Mouse (Mus musculus): ENCODE data around the gene Maea.

Gene Maea

GRCm38 (mm10) chr5:33357494-33357893, 22.2 kb downstream of the Maea start:
- in situ Hi-C loops (cut with MboI, MseI), result loop anchor here (5.0 kb wide), 1 partner anchor 325 kb away; no protein-coding TSS in a partner anchor

GRCm38 (mm10) chr5:33358467-33358866, 23.2 kb downstream of the Maea start:
- in situ Hi-C loops (cut with MboI, MseI), result loop anchor here (5.0 kb wide), 1 partner anchor 326 kb away; no protein-coding TSS in a partner anchor

- in situ Hi-C loops (cut with MboI, MseI), result no loop called here
Measured at GRCm38 (mm10) chr5:33363263-33363662, 28.0 kb downstream of the Maea start.

- in situ Hi-C loops (cut with MboI, MseI), result no loop called here
Measured at GRCm38 (mm10) chr5:33368651-33369050, 33.3 kb downstream of the Maea start.

- in situ Hi-C loops (cut with MboI, MseI), result loop anchor here (5.0 kb wide), 1 partner anchor 34 kb away; the partner anchor contains the start of gene Maea
Measured at GRCm38 (mm10) chr5:33371137-33371536, 35.8 kb downstream of the Maea start.

GRCm38 (mm10) chr5:33371668-33372067, 36.4 kb downstream of the Maea start:
- in situ Hi-C loops (cut with MboI, MseI), result loop anchor here (5.0 kb wide), 1 partner anchor 34 kb away; the partner anchor contains the start of gene Maea

- in situ Hi-C loops (cut with MboI, MseI), result loop anchor here (5.0 kb wide), 1 partner anchor 35 kb away; the partner anchor contains the start of gene Maea
Measured at GRCm38 (mm10) chr5:33372331-33373038, 37.2 kb downstream of the Maea start.

- in situ Hi-C loops (cut with MboI, MseI), result loop anchor here (5.0 kb wide), 1 partner anchor 105 kb away; the partner anchor contains the start of gene Ctbp1
Measured at GRCm38 (mm10) chr5:33377176-33377575, 41.9 kb downstream of the Maea start.

- in situ Hi-C loops (cut with MboI, MseI), result loop anchor here (5.0 kb wide), 1 partner anchor 106 kb away; the partner anchor contains the start of gene Ctbp1
Measured at GRCm38 (mm10) chr5:33377801-33378301, 42.5 kb downstream of the Maea start.

GRCm38 (mm10) chr5:33378302-33378854, 43.1 kb downstream of the Maea start, which contains the start of gene Uvssa:
TSS of gene Uvssa (plus strand) at chr5:33378549.
- in situ Hi-C loops (cut with MboI, MseI), result loop anchor here (5.0 kb wide), 1 partner anchor 106 kb away; the partner anchor contains the start of gene Ctbp1

GRCm38 (mm10) chr5:33387550-33387949, 52.2 kb downstream of the Maea start:
- in situ Hi-C loops (cut with MboI, MseI), result no loop called here

- in situ Hi-C loops (cut with MboI, MseI), result no loop called here
Measured at GRCm38 (mm10) chr5:33393803-33394202, 58.5 kb downstream of the Maea start.

GRCm38 (mm10) chr5:33395693-33396092, 60.4 kb downstream of the Maea start:
- in situ Hi-C loops (cut with MboI, MseI), result no loop called here

- in situ Hi-C loops (cut with MboI, MseI), result no loop called here
Measured at GRCm38 (mm10) chr5:33396828-33397227, 61.5 kb downstream of the Maea start.

- in situ Hi-C loops (cut with MboI, MseI), result no loop called here
Measured at GRCm38 (mm10) chr5:33400819-33401218, 65.5 kb downstream of the Maea start.

GRCm38 (mm10) chr5:33420313-33420712, 85.0 kb downstream of the Maea start:
- in situ Hi-C loops (cut with MboI, MseI), result no loop called here
